Mouse (Mus musculus) megakaryocyte, embryonic 14.5 days (primary cell): ENCODE measurements at regions not wholly inside any gene's neighbourhood (a gene's known extent, or its start where the extent isn't known, plus 50 kb on each side); places are given as distances from the start of the nearest gene placed in this dataset.

Source experiments
- FLI1 ChIP-seq: IDR thresholded peaks from 2 replicates; pipeline ENCODE4 v1.6.1; 2012; ENCODE audit warnings: low read length, inconsistent platforms, mixed read lengths
- GATA1 ChIP-seq: IDR thresholded peaks from 3 replicates; pipeline ENCODE4 v1.6.1; 2012; ENCODE audit warnings: mixed read lengths, low read length, inconsistent platforms, borderline replicate concordance

- no peak for TF ChIP-seq GATA1
- no peak for TF ChIP-seq FLI1
Measured at GRCm38 (mm10) chr9:59096551-59097268, 60.5 kb upstream of the Neo1 start.
